Mouse (Mus musculus): ENCODE measurements at regions not wholly inside any gene's neighbourhood (a gene's known extent, or its start where the extent isn't known, plus 50 kb on each side); places are given as distances from the start of the nearest gene placed in this dataset.

GRCm38 (mm10) chr2:147300503-147300902, 61.2 kb upstream of the Pax1 start:
- no peak for TF ChIP-seq CTCF (conservative IDR thresholded peaks at IDR 0.05; ENCODE audit: insufficient read depth, insufficient read length, low read depth, low read length)
- TF ChIP-seq POLR2A (IDR thresholded peaks at IDR 0.05; ENCODE audit: low read depth, low read length), result no peak
